Mouse (Mus musculus) kidney, embryonic 15.5 days (tissue): Measurements from ENCODE around the gene Nedd9. TPM values are rescaled to one million over a fixed set of nuclear protein-coding genes. Genes with fewer than 3 reads are reported as not detected.

Experiments
- ATAC-seq: fragments of 200-750 bp; cut with Nextera tagmentation; replicated peaks from 2 replicates; pipeline ENCODE4 v1.8.0; 2017; ENCODE audit warnings: moderate TSS enrichment; ENCODE audit not compliant: low FRiP score
- H3K27ac ChIP-seq: fragments of 300-500 bp; sonication (generic); 2 replicates; pipeline ENCODE4 v1.5.1; 2015; ENCODE audit warnings: mild to moderate bottlenecking, inconsistent platforms
- H3K27me3 ChIP-seq: fragments of 300-500 bp; sonication (generic); 2 replicates; pipeline ENCODE4 v1.6.1; 2015; ENCODE audit warnings: inconsistent platforms
- H3K36me3 ChIP-seq: fragments of 300-500 bp; sonication (generic); 2 replicates; pipeline ENCODE4 v1.6.1; 2015; ENCODE audit warnings: inconsistent platforms
- H3K4me1 ChIP-seq: fragments of 300-500 bp; sonication (generic); 2 replicates; pipeline ENCODE4 v1.6.1; 2015; ENCODE audit warnings: inconsistent platforms
- H3K4me2 ChIP-seq: fragments of 300-500 bp; sonication (generic); 2 replicates; pipeline ENCODE4 v1.6.1; 2015; ENCODE audit warnings: moderate library complexity, mild to moderate bottlenecking, inconsistent platforms
- H3K4me3 ChIP-seq: fragments of 300-500 bp; sonication (generic); replicated peaks from 2 replicates; pipeline ENCODE4 v1.5.1; 2015; ENCODE audit warnings: mild to moderate bottlenecking, inconsistent platforms
- H3K9ac ChIP-seq: fragments of 300-500 bp; sonication (generic); 2 replicates; pipeline ENCODE4 v1.6.1; 2015; ENCODE audit warnings: mild to moderate bottlenecking, inconsistent platforms
- H3K9me3 ChIP-seq: fragments of 300-500 bp; sonication (generic); replicated peaks from 2 replicates; pipeline ENCODE4 v1.6.1; 2016; ENCODE audit warnings: inconsistent platforms
- WGBS: fragments of 180-500 bp; shearing (Covaris S2); methylation state at CpG from one replicate; pipeline ENCODE4 v1.1.7; 2015; ENCODE audit warnings: mixed read lengths; 5-methylcytosine and 5-hydroxymethylcytosine counted together
- polyA plus RNA-seq: library from polyadenylated mRNA; unstranded; fragments of >200 nt; fragmentation: Nextera tagmentation; extraction: Ambion mirVana; gene quantifications from 2 replicates; pipeline ENCODE4 v1.2.1, GENCODE M21; 2015

Nedd9 gene
- polyA plus RNA-seq, 1 experiment from 2014 or later, result 23.8 TPM

DNA sequence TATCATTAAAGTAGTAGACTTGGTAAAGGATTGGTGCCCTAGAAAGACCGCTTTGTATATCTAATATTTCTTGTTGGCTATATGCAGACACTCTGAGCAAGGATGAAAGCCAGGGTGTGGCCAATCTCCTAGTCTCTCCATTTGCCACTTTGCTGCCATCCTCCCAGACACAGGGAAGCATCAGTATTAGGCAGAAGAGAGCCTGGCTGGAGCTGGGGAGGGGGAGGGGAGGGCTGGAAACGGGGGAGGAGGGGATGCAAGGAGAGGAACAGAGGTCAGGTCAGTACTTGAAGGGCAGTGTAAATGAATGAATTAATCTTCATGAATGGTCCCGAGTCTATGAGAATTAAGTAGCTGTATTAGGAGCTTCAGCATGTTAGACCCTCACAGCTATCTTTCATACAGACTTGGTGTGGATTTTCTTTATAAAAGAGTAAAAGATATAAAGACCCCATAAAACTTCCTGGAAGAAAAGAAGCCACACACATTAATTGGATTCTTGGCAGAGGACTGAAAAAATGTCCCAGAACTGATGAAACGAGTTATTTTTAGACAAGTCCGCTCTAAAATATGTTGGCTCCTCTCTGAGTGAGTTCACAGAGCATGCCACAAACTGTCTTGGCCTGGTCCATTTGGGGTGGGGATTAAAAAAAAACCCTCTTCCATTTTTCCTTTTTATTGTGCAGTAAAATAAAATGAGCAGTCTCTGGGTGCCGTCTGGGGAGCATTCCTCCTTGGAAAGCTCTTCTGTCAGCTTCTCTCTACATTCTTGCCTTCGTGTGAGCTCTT is 23.7 kb upstream of the Nedd9 start:
- Histone ChIP-seq H3K9me3 (no peaks in the 10 kb centered on the region), H3K9ac (no peak overlapping the region), H3K27ac (peak overlapping the region; percentile 62; the same call in 1 of the 2 replicates), H3K4me3 (no peak overlapping the region), H3K4me1 (peaks cover 31% of the 10 kb centered on the region), H3K4me2 (no peak overlapping the region), H3K27me3 (no peaks in the 10 kb centered on the region), H3K36me3 (no peaks in the 10 kb centered on the region)
- no peak for ATAC-seq
- 40% methylated on average over 7 of the region's 7 CpGs for WGBS

DNA sequence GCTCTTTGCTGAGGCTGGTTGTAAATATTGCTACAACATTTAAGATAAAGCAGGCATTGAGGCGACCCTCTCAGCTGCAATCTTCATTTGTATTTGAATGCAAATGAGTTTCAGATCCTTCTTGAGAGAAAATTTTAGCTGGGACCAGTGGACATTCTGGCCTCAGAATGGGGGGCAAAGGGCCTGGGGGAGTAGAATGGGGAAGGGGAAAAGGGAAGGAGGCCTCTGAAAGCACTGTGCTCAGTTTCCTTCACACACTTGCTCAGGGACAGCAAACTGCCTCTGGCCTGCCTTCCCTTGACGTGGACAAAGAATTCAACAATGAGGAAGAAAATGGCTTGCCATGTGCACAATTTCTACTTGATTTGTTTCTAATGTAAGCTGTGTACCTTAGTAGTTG is 18.4 kb upstream of the Nedd9 start:
- H3K9ac ChIP-seq, result no peak overlapping the region
- peaks cover 1% of the 10 kb centered on the region; the same call in 1 of the 2 replicates for H3K4me1 ChIP-seq
- H3K4me3 ChIP-seq, result no peak overlapping the region
- no peaks in the 10 kb centered on the region for H3K27me3 ChIP-seq
- no peaks in the 10 kb centered on the region for H3K36me3 ChIP-seq
- H3K4me2 ChIP-seq, result no peak overlapping the region
- WGBS, result 72% methylated on average over 2 of the region's 2 CpGs
- H3K9me3 ChIP-seq, result no peaks in the 10 kb centered on the region
- H3K27ac ChIP-seq, result no peak overlapping the region
- no peak for ATAC-seq

DNA sequence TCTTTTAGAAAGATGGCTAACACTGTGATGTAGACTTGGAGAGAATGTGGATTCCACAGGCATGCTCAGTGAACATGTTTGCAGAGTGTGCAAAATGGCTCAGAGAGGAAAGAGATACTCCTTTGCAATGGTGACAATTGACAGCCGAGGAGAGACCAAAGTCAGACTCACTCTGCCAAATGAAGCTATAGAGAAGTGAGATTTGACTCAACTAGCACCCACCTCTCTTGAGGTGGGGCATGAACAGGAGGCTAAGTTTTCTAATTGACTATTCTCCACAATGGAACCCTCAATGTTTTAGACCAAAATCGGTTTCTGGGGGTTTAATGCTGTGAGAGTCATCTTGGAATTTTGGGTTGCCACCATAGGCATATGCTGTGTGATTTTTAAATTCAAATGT is 17.8 kb upstream of the Nedd9 start:
- no peak overlapping the region for H3K27ac ChIP-seq
- H3K9ac ChIP-seq, result no peak overlapping the region
- H3K9me3 ChIP-seq, result no peaks in the 10 kb centered on the region
- no peak overlapping the region for H3K4me2 ChIP-seq
- WGBS, result 84% methylated on average over 2 of the region's 2 CpGs
- no peaks in the 10 kb centered on the region for H3K36me3 ChIP-seq
- H3K27me3 ChIP-seq, result no peaks in the 10 kb centered on the region
- no peaks in the 10 kb centered on the region for H3K4me1 ChIP-seq
- no peak overlapping the region for H3K4me3 ChIP-seq
- ATAC-seq, result no peak

DNA sequence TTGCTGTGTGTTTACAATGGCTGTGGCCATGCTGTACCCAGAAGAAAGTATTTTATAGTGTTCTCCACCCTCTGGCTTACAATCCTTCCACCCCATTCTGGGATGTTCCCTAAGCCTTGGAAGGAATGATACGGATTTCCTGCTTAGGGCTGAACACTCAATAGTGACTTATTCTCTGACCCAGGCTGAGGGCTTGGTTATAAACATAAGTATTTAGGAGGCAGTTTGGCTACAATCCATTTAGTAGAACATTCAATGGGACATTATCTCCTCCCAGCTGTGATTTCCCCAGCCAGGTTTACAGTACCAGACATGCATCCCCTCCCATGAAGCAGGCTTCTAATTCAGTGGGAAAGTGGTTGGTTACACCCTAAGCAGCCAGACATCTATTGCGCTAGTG is 17.3 kb upstream of the Nedd9 start:
- H3K36me3 ChIP-seq, result no peaks in the 10 kb centered on the region
- no peaks in the 10 kb centered on the region for H3K27me3 ChIP-seq
- no peaks in the 10 kb centered on the region for H3K9me3 ChIP-seq
- no peak overlapping the region for H3K4me3 ChIP-seq
- H3K4me1 ChIP-seq, result no peaks in the 10 kb centered on the region
- H3K4me2 ChIP-seq, result no peak overlapping the region
- no peak overlapping the region for H3K27ac ChIP-seq
- no peak overlapping the region for H3K9ac ChIP-seq
- 85% methylated on average over 2 of the region's 2 CpGs for WGBS
- ATAC-seq, result no peak

DNA sequence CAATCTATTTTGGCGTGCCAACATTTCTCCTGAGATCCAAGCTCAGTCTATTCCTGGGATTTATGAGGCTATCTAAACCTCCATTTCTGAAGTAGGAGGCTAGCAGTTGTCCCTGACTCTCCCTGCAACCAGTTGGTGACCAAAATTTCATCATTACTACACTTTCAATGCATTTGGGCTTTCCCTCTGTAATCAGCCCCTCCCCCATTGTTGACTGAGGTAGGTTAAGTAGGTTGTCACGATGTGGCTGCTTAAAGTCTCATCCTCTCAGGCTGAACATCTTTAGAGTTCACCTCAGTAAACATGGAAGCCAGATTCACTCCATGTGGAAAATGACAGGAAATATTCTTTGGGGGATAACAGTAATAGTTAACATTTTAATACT is 15.7 kb upstream of the Nedd9 start:
- WGBS, result 76% methylated on average over 2 of the region's 2 CpGs

DNA sequence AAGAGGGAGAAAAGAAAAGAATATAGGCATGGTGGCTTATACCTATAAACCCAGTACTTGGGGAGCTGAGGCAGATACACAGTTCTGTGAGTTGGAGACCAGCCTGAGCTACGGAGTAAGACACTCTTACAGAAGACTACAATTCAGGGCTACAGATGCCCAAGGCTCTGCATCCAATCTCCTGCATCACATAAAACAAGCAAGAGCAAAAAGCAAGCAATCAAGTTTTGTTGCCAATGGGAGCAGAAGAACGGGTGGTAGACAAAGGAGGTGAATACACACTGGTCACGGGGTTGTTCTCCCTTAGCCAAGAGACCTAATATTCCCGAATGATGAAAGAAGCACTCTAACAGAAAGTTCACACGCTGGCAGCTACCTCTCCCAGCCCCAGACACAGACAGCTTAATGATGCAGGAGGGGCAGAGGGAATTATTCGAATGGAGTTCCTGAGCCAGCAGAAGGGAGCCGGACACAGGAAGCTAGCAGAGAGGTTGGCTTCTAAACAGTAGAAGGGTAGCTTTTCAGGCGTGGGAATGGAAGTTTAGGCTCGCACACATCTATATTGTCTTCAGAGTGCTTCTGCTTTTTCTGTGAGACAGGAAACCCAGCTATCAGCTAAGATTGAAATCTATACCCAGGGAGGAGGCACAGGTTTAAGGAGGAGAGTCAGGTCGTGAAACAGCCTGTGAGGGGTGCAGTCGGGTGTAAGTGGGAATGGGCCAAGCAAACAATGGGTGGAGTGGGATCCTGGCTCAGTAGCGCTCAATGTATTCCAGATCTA is 15.2 kb upstream of the Nedd9 start:
- Histone ChIP-seq H3K4me2 (no peak overlapping the region), H3K9me3 (no peaks in the 10 kb centered on the region), H3K4me3 (no peak overlapping the region), H3K27me3 (no peaks in the 10 kb centered on the region), H3K27ac (no peak overlapping the region), H3K36me3 (no peaks in the 10 kb centered on the region), H3K9ac (no peak overlapping the region), H3K4me1 (no peaks in the 10 kb centered on the region)
- no peak for ATAC-seq
- WGBS, result 33% methylated on average over 12 of the region's 12 CpGs

More for the DNA sequence above, 15.7 kb upstream of the Nedd9 start:
- Histone ChIP-seq H3K4me2 (no peak overlapping the region), H3K4me3 (no peak overlapping the region), H3K36me3 (no peaks in the 10 kb centered on the region), H3K27ac (no peak overlapping the region), H3K9me3 (no peaks in the 10 kb centered on the region), H3K27me3 (no peaks in the 10 kb centered on the region), H3K4me1 (no peaks in the 10 kb centered on the region), H3K9ac (no peak overlapping the region)
- ATAC-seq, result no peak

DNA sequence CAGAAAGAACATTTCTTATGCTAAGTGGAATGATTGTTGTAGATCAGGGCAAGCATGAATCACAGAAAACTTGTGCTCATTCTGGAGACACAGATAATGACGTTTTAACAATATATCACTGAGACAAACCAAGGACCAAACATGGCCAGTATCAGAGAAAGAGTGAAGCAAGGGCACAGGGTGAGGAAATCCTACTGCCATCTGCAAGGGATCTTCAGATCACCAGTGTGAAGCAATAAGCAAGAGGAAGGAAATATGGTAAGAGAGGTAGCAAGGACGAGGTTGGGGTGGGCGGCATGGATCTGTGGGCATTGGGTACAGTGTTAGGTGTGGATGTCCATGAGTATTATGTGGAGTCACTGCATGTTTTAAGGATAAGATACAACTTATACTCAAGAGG is 13.6 kb upstream of the Nedd9 start:
- H3K27me3 ChIP-seq, result no peaks in the 10 kb centered on the region
- H3K4me1 ChIP-seq, result no peaks in the 10 kb centered on the region
- H3K36me3 ChIP-seq, result no peaks in the 10 kb centered on the region
- 85% methylated on average over 3 of the region's 3 CpGs for WGBS
- no peak overlapping the region for H3K4me2 ChIP-seq
- no peaks in the 10 kb centered on the region for H3K9me3 ChIP-seq
- H3K27ac ChIP-seq, result no peak overlapping the region
- ATAC-seq, result no peak
- H3K9ac ChIP-seq, result no peak overlapping the region
- no peak overlapping the region for H3K4me3 ChIP-seq

DNA sequence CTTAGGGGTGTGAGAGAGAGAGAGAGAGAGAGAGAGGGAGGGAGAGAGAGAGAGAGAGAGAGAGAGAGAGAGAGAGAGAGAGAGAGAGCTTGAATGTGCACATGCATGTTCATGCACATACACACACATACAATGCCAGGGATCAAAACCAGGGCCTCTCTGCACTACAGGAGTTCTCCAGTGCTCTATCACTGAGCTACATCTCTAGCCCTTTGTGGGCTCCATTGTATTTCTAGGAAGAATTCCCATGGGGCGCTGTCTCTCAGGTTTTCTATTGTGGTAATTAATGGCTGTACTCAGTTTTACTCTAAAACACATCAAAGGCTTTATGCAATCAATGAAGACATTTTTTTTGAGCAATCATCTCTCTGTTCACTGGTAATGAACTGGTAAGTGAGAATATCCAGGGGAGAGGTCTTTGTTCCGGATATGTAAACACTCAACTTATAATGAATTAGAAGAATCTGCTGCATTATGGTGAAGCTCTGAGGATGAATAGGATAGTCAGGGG is 11.5 kb upstream of the Nedd9 start:
- Histone ChIP-seq H3K9ac (no peak overlapping the region), H3K36me3 (no peaks in the 10 kb centered on the region), H3K9me3 (no peaks in the 10 kb centered on the region), H3K27me3 (no peaks in the 10 kb centered on the region), H3K4me1 (no peaks in the 10 kb centered on the region), H3K4me2 (no peak overlapping the region), H3K27ac (no peak overlapping the region), H3K4me3 (no peak overlapping the region)
- WGBS, result 84% methylated on average over 2 of the region's 2 CpGs
- ATAC-seq, result no peak

DNA sequence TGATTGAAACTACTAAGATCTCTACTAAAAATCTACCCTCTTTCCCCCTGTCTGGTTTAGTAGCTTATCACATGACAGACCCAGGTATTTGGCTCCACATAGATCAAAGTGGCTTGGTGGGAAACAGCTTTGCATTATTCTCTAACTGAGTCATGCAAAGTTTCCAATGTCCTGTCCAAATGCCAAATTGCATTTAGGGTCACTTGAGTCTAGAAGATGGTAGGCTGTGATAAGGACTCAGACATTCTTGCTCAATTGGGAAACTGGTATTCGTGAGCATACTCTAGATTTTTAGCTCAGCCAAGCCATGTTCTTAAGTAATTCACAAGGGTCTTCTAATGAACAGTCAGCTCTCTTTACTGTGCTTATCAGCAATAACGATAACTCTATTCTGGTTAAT is 7.5 kb upstream of the Nedd9 start:
- no peak for ATAC-seq
- Histone ChIP-seq H3K4me3 (no peak overlapping the region), H3K36me3 (no peaks in the 10 kb centered on the region), H3K9me3 (no peaks in the 10 kb centered on the region), H3K27me3 (no peaks in the 10 kb centered on the region), H3K27ac (no peak overlapping the region), H3K4me1 (peaks cover 8% of the 10 kb centered on the region; the same call in 1 of the 2 replicates), H3K4me2 (no peak overlapping the region), H3K9ac (no peak overlapping the region)
- 73% methylated on average over 2 of the region's 2 CpGs for WGBS

DNA sequence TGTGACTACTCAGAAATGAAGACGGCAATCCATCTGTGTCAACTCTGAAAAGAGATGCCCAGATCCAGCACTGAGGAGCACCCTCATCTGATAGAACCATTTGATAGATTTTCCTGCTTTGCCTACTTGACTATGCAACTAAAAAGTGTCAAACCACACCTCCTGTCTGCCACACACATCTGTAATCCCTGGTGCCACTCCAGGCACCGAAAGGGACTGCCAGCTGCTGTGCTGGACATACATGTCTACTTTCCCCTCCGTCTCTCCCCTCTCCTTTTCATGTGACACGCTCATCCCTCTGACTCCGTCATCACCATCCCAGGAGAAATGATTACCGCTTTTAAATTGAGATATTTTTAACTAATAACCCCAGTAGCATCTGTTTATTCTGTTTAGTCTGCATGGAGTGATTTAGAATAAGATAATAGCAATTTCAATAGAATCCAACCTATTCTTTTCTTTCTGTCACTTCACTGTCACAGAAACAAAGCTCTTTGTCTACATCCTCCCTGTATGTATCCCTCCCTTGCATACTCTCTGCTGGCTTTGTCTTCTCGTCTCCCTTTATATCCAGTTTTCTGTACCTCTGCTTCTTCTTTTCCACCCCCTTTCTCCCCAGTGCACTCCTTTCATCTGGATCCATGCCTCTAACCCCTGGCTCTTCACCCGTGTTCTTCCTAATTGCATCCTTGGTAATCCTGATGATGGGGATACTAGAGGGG is 5.0 kb upstream of the Nedd9 start:
- H3K4me3 ChIP-seq, result no peak overlapping the region
- H3K4me1 ChIP-seq, result peaks cover 9% of the 10 kb centered on the region
- no peak overlapping the region for H3K9ac ChIP-seq
- 84% methylated on average over 8 of the region's 8 CpGs for WGBS
- no peak overlapping the region for H3K4me2 ChIP-seq
- H3K27ac ChIP-seq, result no peak overlapping the region
- no peaks in the 10 kb centered on the region for H3K27me3 ChIP-seq
- ATAC-seq, result no peak
- H3K9me3 ChIP-seq, result no peaks in the 10 kb centered on the region
- no peaks in the 10 kb centered on the region for H3K36me3 ChIP-seq

DNA sequence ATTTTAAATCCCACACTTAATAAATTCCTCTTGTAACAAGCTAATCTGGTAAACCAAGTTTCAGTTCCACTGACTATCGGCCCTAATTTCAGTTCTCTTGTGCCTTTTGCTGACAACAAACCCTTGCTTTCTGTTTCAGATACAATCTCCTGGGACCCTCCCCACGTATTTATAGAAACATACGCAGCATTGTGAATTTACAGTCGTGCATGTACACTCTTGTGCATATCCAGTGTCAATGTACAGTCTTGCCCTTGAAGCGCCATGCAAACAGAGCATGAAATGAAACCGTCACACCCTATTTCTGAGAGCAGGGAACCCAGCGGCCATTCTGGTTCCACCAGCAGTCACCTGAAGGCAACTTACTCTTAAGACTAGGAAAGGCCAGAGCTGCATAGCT is 4.4 kb upstream of the Nedd9 start:
- H3K36me3 ChIP-seq, result no peaks in the 10 kb centered on the region
- no peak for ATAC-seq
- no peak overlapping the region for H3K4me3 ChIP-seq
- H3K4me1 ChIP-seq, result peaks cover 13% of the 10 kb centered on the region
- H3K27ac ChIP-seq, result no peak overlapping the region
- 77% methylated on average over 7 of the region's 7 CpGs for WGBS
- no peak overlapping the region for H3K4me2 ChIP-seq
- H3K27me3 ChIP-seq, result no peaks in the 10 kb centered on the region
- no peak overlapping the region for H3K9ac ChIP-seq
- no peaks in the 10 kb centered on the region for H3K9me3 ChIP-seq

DNA sequence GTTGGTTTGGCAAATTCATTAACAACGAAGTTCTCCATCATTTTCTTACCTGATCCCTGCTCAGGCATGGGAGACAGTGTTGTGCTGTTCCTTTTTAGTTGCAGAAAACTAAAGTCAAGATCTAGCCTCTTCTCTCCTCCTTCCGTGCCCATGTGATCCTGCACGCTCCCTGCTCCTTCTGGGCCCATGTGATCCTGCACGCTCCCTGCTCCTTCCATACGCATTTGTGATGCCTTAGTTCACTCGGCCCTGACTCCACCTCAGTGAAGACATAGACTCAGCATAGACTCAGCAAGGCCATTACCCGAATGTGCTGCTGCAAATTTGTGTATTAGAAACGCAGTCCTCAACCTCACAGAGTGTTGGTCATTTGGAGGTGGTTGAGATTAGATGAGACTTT is 3.1 kb upstream of the Nedd9 start:
- no peak overlapping the region for H3K4me2 ChIP-seq
- 65% methylated on average over 8 of the region's 8 CpGs for WGBS
- H3K27me3 ChIP-seq, result no peaks in the 10 kb centered on the region
- H3K4me1 ChIP-seq, result peaks cover 13% of the 10 kb centered on the region
- ATAC-seq, result no peak
- no peak overlapping the region for H3K27ac ChIP-seq
- H3K9me3 ChIP-seq, result no peaks in the 10 kb centered on the region
- H3K36me3 ChIP-seq, result no peaks in the 10 kb centered on the region
- no peak overlapping the region for H3K9ac ChIP-seq
- no peak overlapping the region for H3K4me3 ChIP-seq
